Mouse (Mus musculus) liver, embryonic 14.5 days (tissue): ENCODE results near the gene Apba3. TPM values are rescaled to one million over a fixed set of nuclear protein-coding genes. Genes with fewer than 3 reads are reported as not detected.

Experiments used
- ATAC-seq: fragments of 200-750 bp; cut with Nextera tagmentation; 2 replicates; pipeline ENCODE4 v1.8.0; 2017; ENCODE audit warnings: moderate number of reproducible peaks, mild to moderate bottlenecking, moderate library complexity; ENCODE audit not compliant: insufficient read depth
- DNase-seq, 3 experiments: peaks; one replicate each; pipeline ENCODE4 v3.0.0-alpha.2; 2012 to 2013; ENCODE audit warnings: low read depth in 3 of 3, low spot score in 3 of 3
- H3K27ac ChIP-seq: fragments of 300-500 bp; sonication (generic); 2 replicates; pipeline ENCODE4 v1.5.1; 2014; ENCODE audit warnings: moderate library complexity, mild to moderate bottlenecking, control low read depth, inconsistent platforms
- H3K27me3 ChIP-seq: fragments of 300-500 bp; sonication (generic); 2 replicates; pipeline ENCODE4 v1.6.1; 2014; ENCODE audit warnings: mild to moderate bottlenecking, low read length, moderate library complexity; ENCODE audit not compliant: control insufficient read depth, insufficient read depth
- H3K36me3 ChIP-seq: fragments of 300-500 bp; sonication (generic); replicated peaks from 2 replicates; pipeline ENCODE4 v1.6.1; 2014; ENCODE audit warnings: low read depth; ENCODE audit not compliant: control insufficient read depth, insufficient read depth
- H3K4me1 ChIP-seq, 2 experiments: fragments of 200-500 bp in 1 of 2; fragments of 300-500 bp in 1 of 2; sonication (generic) in 1 of 2; replicated peaks; 2 replicates each; pipeline ENCODE4 v1.6.1; 2012 to 2014; ENCODE audit warnings: antibody characterized with exemption in 1 of 2, inconsistent platforms in 1 of 2, low read length in 1 of 2; ENCODE audit not compliant: control insufficient read depth in 2 of 2, insufficient read depth in 2 of 2
- H3K4me2 ChIP-seq: fragments of 300-500 bp; sonication (generic); 2 replicates; pipeline ENCODE4 v1.6.1; 2014; ENCODE audit warnings: low read depth, mild to moderate bottlenecking, control low read depth, moderate library complexity
- H3K4me3 ChIP-seq, 2 experiments: fragments of 200-500 bp in 1 of 2; fragments of 300-500 bp in 1 of 2; sonication (generic) in 1 of 2; 2 replicates each; pipeline ENCODE4 v1.5.1; 2012 to 2014; ENCODE audit warnings: low read depth in 2 of 2, low read length in 2 of 2, mild to moderate bottlenecking in 2 of 2, control low read depth in 1 of 2, inconsistent platforms in 1 of 2, moderate library complexity in 1 of 2; ENCODE audit not compliant: insufficient read depth in 1 of 2
- H3K9ac ChIP-seq: fragments of 300-500 bp; sonication (generic); replicated peaks from 2 replicates; pipeline ENCODE4 v1.6.1; 2014; ENCODE audit warnings: mild to moderate bottlenecking, control low read depth, moderate library complexity
- H3K9me3 ChIP-seq: fragments of 300-500 bp; sonication (generic); 2 replicates; pipeline ENCODE4 v1.6.1; 2016; ENCODE audit warnings: low read length, mixed read lengths; ENCODE audit not compliant: control insufficient read depth
- CTCF ChIP-seq: IDR thresholded peaks from 2 replicates; pipeline ENCODE4 v1.5.1; 2016; ENCODE audit warnings: antibody characterized with exemption, low read depth, control low read depth
- EP300 ChIP-seq: IDR thresholded peaks from 2 replicates; pipeline ENCODE4 v1.6.1; 2016; ENCODE audit warnings: antibody characterized with exemption, low read depth
- WGBS: fragments of 180-500 bp; shearing (Covaris S2); extraction: QIAGEN DNeasy Blood & Tissue Kit; methylation state at CpG from one replicate; pipeline ENCODE4 v1.1.7; 2014; ENCODE audit not compliant: insufficient replicate concordance; 5-methylcytosine and 5-hydroxymethylcytosine counted together
- polyA plus RNA-seq, 2 experiments: library from polyadenylated mRNA; depleted of rRNA in 1 of 2; stranded (reverse) in 1 of 2; unstranded in 1 of 2; fragments of >200 nt; fragmentation: Nextera tagmentation in 1 of 2; extraction: Ambion mirVana in 1 of 2; gene quantifications; 2 replicates each; pipeline versions ENCODE4 v1.2.1 to v1.2.3; 2012 to 2014

Gene Apba3
- polyA plus RNA-seq, 2 experiments = 14.3 to 15.7 TPM

DNA sequence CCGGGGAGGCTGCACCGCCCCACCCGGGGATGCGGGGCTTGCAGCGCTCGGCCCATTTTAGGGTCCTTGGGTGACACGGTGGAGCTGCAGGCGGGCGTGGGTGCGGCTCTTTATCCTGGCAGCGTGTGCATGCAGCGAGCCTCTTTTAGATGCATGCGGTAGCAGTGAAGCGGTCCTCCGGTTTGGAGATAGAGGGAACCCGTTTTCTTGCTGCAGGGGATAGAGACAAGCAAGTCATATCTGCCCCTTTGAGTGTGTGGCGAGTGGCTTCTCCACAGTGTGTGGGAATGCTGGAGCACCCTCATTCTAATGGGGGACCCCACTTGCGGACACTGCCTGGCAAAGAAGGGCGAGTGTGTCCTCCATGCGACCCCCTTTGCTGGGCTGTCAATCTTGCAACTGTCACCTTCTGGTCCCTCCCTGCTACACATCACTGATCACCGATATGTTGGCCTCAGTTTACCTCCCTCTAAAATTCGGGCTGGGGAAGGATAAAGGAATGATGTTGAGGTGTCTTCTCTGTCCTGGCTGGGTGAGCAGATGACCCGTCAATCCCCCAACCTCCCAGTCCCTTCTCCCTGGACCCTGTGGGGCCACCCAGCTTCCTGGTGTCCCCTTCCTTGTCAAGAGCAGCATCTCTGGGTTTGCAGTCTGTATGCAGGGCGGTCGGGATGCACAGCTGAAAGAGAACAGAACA lies 26.7 kb downstream of the Apba3 start:
- Histone ChIP-seq H3K4me1 (peaks cover 14 to 34% of the 10 kb centered on the region in 2 experiments), H3K9me3 (no peaks in the 10 kb centered on the region), H3K4me2 (peak overlapping the region; percentile 92), H3K4me3 (peak overlapping the region; percentile 80 to 81), H3K36me3 (no peaks in the 10 kb centered on the region), H3K9ac (peak overlapping the region; percentile 79), H3K27ac (peak overlapping the region; percentile 70), H3K27me3 (no peaks in the 10 kb centered on the region; the same call in 1 of the 2 replicates)
- 2% methylated on average over 25 of the region's 25 CpGs for WGBS
- DNase-seq = no peak
- TF ChIP-seq CTCF = peak; percentile 18; the same call in 1 of the 2 replicates
- TF ChIP-seq EP300 = no peak
- no peak for ATAC-seq

DNA sequence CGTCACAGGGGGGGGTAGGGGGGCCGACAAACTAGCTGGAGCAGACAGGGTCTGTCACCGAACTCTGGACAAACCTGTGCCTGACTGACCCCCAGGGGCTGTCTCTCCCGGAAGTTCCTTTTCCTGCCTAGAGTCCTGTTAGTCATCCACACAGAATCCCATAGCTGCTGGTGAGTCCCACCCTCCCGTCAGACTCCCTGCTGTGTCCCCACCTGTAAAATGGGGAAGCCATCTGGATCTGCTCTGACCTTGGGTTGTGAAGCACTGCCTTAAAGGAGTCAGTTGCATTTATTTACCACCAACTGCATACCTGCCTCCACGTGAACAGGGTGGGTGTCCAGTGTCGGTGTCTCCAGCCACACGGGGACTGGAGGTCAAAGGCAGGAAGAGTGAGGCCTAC lies 27.7 kb downstream of the Apba3 start:
- H3K4me2 ChIP-seq = peak overlapping the region; percentile 92
- no peaks in the 10 kb centered on the region; the same call in 1 of the 2 replicates for H3K27me3 ChIP-seq
- ATAC-seq = no peak
- H3K36me3 ChIP-seq = no peaks in the 10 kb centered on the region
- H3K27ac ChIP-seq = no peak overlapping the region
- H3K9ac ChIP-seq = peak overlapping the region; percentile 79; the same call in 1 of the 2 replicates
- H3K4me3 ChIP-seq = peak overlapping the region in 1 of 2 experiments; percentile 80; a peak in 2 of 4 replicates
- 23% methylated on average over 8 of the region's 8 CpGs for WGBS
- no peak for DNase-seq
- H3K4me1 ChIP-seq = peaks cover 14 to 43% of the 10 kb centered on the region in 2 experiments
- H3K9me3 ChIP-seq = no peaks in the 10 kb centered on the region
- TF ChIP-seq CTCF (no peak), EP300 (no peak)

- Histone ChIP-seq H3K27ac (no peak overlapping the region), H3K9ac (no peak overlapping the region), H3K4me3 (no peak overlapping the region), H3K36me3 (no peaks in the 10 kb centered on the region), H3K9me3 (no peaks in the 10 kb centered on the region), H3K4me1 (peaks cover 14 to 49% of the 10 kb centered on the region in 2 experiments), H3K27me3 (no peaks in the 10 kb centered on the region; the same call in 1 of the 2 replicates), H3K4me2 (no peak overlapping the region; the same call in 1 of the 2 replicates)
- DNase-seq (no peak), ATAC-seq (no peak)
- WGBS = 81% methylated on average over 6 of the region's 6 CpGs
- no peak for TF ChIP-seq CTCF
- no peak for TF ChIP-seq EP300
Measured at GRCm38 (mm10) chr10:81295185-81295584, 28.4 kb downstream of the Apba3 start.

DNA sequence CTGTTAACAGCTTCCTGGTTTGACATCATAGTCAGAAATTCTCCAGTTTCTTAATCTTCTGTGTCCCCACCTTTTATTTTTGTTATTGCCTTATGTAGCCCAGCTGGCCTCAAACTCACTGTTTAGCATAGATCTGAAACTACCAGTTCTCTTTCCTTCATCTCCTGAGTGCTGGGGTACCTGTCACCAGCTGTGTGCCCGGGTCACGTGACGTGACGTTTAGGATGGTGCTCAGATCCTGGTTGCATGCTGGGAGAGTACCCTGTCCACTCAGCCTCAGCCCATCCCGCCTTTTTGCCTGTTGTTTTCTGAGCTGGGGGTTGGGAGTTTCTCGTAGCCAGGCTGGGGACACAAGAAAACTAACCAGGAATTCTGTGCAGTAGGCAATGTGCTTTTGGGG lies 30.5 kb downstream of the Apba3 start:
- Histone ChIP-seq H3K9ac (no peak overlapping the region), H3K4me2 (no peak overlapping the region), H3K36me3 (no peaks in the 10 kb centered on the region), H3K9me3 (no peaks in the 10 kb centered on the region), H3K27me3 (no peaks in the 10 kb centered on the region), H3K27ac (no peak overlapping the region), H3K4me3 (no peak overlapping the region), H3K4me1 (peaks cover 12 to 48% of the 10 kb centered on the region in 2 experiments)
- TF ChIP-seq EP300 (no peak), CTCF (no peak)
- DNase-seq (no peak), ATAC-seq (no peak)
- 57% methylated on average over 6 of the region's 6 CpGs for WGBS

DNA sequence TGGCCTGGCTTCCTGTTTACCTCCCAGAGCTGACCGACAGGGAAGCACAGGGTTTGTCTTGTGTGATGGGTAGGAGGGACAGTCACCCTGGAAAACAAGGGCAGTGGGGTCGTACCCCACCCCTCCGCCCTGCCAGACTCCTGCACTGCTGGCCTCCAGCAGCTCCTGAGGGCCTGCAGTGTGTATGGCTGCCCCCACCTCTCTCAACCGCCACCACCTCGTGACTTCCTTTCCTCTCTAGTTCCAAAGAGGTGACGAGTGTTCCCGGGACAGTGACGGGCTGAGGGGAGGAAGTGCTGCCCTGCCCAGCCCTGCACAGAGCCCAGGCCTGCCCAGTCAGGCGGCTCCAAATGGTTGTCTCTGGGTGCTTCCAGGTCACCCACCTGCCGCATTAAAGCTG lies 31.1 kb downstream of the Apba3 start:
- WGBS = 24% methylated on average over 10 of the region's 10 CpGs
- H3K36me3 ChIP-seq = no peaks in the 10 kb centered on the region
- no peak overlapping the region for H3K9ac ChIP-seq
- ATAC-seq = no peak
- TF ChIP-seq CTCF (no peak), EP300 (no peak)
- no peak overlapping the region for H3K4me3 ChIP-seq
- no peak overlapping the region; the same call in 1 of the 2 replicates for H3K4me2 ChIP-seq
- H3K27me3 ChIP-seq = no peaks in the 10 kb centered on the region
- H3K27ac ChIP-seq = no peak overlapping the region
- DNase-seq = no peak
- peaks cover 18 to 51% of the 10 kb centered on the region in 2 experiments for H3K4me1 ChIP-seq
- no peaks in the 10 kb centered on the region for H3K9me3 ChIP-seq
